Mouse (Mus musculus) Patski (cell line): ENCODE results near the gene Pam. TPM values are rescaled to one million over a fixed set of nuclear protein-coding genes. Genes with fewer than 3 reads are reported as not detected.

Experiments used
- ATAC-seq: fragments of 100-300 bp; one replicate; pipeline ENCODE4 v1.8.0; 2021
- CTCF ChIA-PET: fragments of 350-600 bp; sonication (Branson Sonifier 250); formaldehyde crosslinking; loops from one replicate; lab custom pipeline; 2022; ENCODE audit warnings: inconsistent platforms; lab: Charles Lee
- POLR2A ChIA-PET: fragments of 350-600 bp; sonication (Branson Sonifier 250); formaldehyde crosslinking; loops from one replicate; lab custom pipeline; 2022; ENCODE audit warnings: antibody characterized with exemption, inconsistent platforms; lab: Charles Lee
- DNase-seq: peaks from one replicate; pipeline ENCODE4 v3.0.0-alpha.2; 2011; ENCODE audit warnings: low read depth, low spot score
- H3K27me3 ChIP-seq: fragments of 371-371 bp; one replicate; pipeline ENCODE4 v1.5.1; 2021
- CTCF ChIP-seq: fragments of 100-300 bp; IDR thresholded peaks from one replicate; pipeline ENCODE4 v1.5.1; 2021
- in situ Hi-C: fragments of 300-500 bp; cut with MboI; formaldehyde crosslinking; loops from 3 replicates; pipeline ENCODE4 v1.11.1; 2018; ENCODE audit warnings: low pct_unique_long_range_greater_than_20kb, mixed read lengths
- polyA plus RNA-seq: library from polyadenylated mRNA; unstranded; gene quantifications from one replicate; pipeline ENCODE4 v1.2.3, GENCODE M21; 2021

The Pam gene
- polyA plus RNA-seq, 1 experiment from 2014 or later = 74.0 TPM

DNA sequence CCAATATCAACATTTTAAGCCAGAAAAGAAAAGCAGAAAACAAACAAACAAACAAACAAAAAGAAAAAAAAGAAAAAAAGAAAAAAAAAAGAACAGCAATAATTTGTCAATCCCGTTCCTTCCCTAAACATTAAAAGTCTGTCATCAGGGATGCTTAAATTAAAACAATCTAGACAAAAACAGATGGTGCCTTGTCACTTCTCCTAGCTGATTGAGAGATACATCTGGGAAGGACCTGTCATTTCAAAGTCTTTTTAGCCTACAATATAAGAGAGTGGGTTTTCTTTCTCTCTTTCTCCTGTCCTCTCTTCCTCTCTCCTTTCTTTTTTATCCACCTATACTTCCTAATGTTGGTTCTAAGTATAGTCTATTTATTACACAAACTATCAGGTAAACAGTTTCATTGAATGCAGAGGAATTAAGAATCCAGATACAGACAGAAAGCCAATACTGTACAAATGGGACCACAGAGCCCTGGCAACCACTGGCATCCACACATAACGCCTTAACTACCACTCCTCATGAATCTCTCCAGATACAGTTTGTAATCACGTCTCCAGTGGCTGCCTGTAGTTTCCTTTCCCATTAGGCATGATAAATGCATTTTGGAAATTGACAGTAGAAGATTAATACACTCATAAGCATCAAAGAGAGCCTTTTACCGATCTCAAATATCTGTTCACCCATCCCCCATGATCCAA is 151.4 kb downstream of the Pam start:
- DNase-seq = no peak
- in situ Hi-C loops = no loop called here
- TF ChIP-seq CTCF = no peak
- ChIA-PET POLR2A (no interaction called here), CTCF (no interaction called here)
- ATAC-seq = no peak
- no peaks in the 10 kb centered on the region for H3K27me3 ChIP-seq

DNA sequence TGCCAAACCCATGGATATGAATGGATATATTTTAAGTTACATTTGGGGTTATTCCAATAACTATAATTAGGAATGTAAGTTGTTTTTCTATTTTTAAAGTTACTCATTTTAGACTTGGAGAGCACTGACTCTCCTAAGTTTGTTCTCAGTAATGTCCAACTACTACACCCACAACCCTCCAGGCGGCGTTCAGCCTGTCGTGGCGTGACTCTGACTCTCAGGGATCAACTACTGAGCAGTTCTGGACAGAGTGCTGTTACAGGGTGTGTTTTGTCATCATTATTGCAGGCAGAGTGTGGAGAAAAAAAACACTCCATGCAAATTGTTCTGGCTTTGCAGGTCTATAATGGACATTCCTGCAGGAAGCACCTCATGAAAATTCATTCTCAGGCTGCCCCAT is 152.0 kb downstream of the Pam start:
- ATAC-seq (no peak), DNase-seq (no peak)
- in situ Hi-C loops = no loop called here
- H3K27me3 ChIP-seq = no peaks in the 10 kb centered on the region
- ChIA-PET POLR2A (no interaction called here), CTCF (no interaction called here)
- TF ChIP-seq CTCF = no peak

DNA sequence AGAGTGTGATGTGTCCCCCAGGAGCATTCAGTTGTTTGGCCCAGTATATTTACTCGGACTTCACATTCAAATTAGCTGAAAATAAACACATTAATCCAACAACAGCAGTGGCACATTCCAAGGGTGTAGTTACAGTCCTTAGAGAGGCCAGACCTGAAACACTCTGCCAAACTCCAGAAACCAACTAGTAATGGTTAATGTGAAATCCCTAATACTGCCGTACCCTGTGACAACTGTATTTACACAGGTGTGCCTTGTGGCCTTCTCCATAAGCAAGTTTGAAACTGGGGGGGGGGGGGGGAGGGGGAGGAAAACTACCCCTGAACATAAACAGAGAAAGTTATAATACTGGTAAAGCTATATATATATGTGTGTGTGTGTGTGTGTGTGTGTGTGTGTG is 152.5 kb downstream of the Pam start:
- ChIA-PET POLR2A (no interaction called here), CTCF (no interaction called here)
- no peak for TF ChIP-seq CTCF
- DNase-seq = no peak
- no peaks in the 10 kb centered on the region for H3K27me3 ChIP-seq
- in situ Hi-C loops = no loop called here
- no peak for ATAC-seq

DNA sequence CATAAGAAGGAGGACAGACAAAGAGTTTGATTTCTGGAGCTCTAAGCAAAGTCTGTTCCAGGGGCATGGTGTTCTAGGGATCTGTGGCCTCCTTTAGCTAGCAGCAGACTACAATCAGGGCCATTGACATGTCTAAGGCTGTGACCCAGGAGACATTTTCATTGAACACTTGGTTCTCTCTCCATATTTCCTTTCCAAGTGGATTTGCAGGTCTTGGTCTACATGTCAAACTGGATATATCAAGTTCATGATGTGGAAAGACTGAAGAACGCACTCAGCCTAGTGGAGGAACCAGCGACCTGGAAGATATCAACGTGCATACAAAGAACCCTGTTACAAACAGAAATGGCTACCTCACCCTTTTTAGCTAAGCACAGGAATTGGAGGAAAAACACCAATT is 156.9 kb downstream of the Pam start:
- POLR2A ChIA-PET = no interaction called here
- no peaks in the 10 kb centered on the region for H3K27me3 ChIP-seq
- no peak for ATAC-seq
- TF ChIP-seq CTCF = no peak
- in situ Hi-C loops = no loop called here
- CTCF ChIA-PET = interaction anchor here (1.2 kb wide), 1 partner anchor 8 kb away, joined by 3 read pairs; no protein-coding TSS in a partner anchor
- no peak for DNase-seq

DNA sequence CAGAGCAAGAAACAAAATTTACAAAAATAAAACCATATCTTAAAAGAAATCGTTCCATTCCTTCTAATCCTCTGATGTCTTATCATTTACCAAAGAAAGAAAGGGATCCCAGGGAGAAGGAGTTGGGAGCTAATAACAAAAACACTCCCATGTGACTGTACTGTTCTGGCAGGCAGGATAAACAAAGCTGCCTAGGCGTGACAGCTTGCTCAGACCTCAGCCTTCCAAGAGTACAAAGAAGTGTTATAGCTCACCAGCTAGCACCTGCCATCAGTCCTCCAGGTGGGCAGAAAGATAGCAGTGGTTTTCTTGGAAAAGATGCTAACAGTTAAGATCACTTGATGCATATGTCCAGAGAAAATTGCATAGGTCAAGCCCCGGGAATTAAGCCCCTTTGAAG is 157.4 kb downstream of the Pam start:
- CTCF ChIA-PET = interaction anchor here (1.2 kb wide), 1 partner anchor 9 kb away, joined by 3 read pairs; no protein-coding TSS in a partner anchor
- no peak for ATAC-seq
- POLR2A ChIA-PET = no interaction called here

DNA sequence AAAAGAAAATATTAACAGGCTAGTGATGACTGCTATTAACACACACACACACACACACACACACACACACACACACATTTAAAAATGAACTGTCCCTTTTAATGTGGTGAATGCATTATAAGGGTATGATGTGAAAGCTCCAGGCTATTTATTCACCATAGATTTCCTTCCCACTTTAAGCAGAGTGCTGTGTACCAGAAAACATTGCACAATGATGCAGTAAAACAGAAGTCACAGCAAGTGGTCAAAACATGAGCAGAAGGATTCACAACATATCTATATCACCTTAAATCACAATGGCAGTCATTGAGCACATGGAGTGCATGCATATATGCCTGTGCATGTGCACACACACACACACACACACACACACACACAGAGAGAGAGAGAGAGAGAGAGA is 160.5 kb downstream of the Pam start:
- in situ Hi-C loops = no loop called here
- no peaks in the 10 kb centered on the region for H3K27me3 ChIP-seq
- ATAC-seq (no peak), DNase-seq (no peak)
- ChIA-PET CTCF (no interaction called here), POLR2A (no interaction called here)
- no peak for TF ChIP-seq CTCF

More for the DNA sequence above, 157.4 kb downstream of the Pam start:
- no peaks in the 10 kb centered on the region for H3K27me3 ChIP-seq
- in situ Hi-C loops = no loop called here
- no peak for TF ChIP-seq CTCF
- DNase-seq = no peak

DNA sequence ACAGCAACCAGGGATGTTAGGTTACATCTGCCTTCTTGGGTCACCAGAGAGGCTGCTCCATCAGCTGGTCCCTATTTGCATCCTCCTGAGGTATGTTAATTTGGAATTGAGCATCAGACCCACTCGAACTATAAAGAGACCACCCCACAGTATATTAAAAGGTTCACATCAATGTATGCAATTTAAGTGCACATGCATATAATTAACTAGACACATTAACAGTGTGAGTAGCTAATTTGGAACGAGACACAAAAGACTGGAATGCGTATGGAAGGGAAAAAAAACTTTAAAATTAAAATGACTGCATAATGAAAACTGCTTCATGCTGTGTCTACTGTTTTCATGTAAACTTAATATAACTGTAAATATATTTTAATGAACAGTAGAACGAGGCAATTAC is 164.2 kb downstream of the Pam start:
- no peak for DNase-seq
- POLR2A ChIA-PET = no interaction called here
- no peaks in the 10 kb centered on the region for H3K27me3 ChIP-seq
- CTCF ChIA-PET = no interaction called here
- no peak for ATAC-seq
- no peak for TF ChIP-seq CTCF
- in situ Hi-C loops = no loop called here

DNA sequence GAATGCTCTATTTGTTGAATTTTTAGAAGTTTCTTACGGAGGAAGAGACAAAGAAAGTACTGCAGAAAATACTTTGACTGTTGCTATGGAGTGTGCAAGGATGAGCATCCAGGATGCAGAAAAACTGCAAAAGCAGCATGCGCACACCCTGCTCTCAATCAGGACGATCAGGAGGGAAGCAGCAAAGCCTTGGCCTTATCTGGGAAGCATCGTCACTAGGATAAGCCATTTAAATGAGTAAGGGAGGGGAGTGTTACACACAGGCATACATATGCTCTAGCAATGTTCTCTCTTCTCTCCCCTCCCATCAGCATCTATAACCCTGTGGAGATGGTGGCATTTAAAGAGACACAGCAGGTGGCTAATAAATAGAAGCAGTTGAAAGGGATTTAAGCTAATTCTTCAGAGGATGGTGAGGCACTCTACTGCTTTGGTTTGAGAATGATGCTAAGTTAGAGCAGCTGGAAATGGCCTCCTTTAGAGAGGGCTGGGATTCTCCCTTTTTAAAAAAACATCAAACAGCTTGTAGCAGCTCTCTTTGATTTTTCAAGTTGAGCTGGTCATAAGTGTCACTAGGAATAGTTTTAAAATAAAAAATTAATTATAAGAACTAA is 165.9 kb downstream of the Pam start:
- ATAC-seq (no peak), DNase-seq (no peak)
- in situ Hi-C loops = no loop called here
- ChIA-PET CTCF (no interaction called here), POLR2A (no interaction called here)
- no peaks in the 10 kb centered on the region for H3K27me3 ChIP-seq
- TF ChIP-seq CTCF = no peak

DNA sequence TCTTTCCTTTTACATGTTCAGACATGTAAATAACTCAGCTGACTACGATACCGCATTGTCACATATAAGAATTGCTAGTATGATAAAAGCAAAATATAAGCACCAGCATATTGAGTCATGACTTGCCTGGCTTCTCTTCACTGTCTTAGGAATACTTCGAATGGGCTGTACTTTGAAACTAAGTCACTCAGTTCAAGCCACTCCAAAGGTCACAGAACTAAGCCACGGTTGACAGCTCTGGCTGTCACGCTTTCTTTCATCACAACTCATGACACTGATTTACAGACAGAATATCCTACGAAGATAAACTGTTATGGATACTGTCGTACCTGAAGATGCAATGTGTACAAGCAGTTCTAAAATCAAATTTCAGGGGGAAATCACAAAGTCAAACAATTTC is 168.7 kb downstream of the Pam start:
- in situ Hi-C loops = no loop called here
- ATAC-seq (no peak), DNase-seq (no peak)
- POLR2A ChIA-PET = no interaction called here
- TF ChIP-seq CTCF = no peak
- no peaks in the 10 kb centered on the region for H3K27me3 ChIP-seq
- CTCF ChIA-PET = interaction anchor here (2.2 kb wide), 1 partner anchor 9 kb away, joined by 6 read pairs; no protein-coding TSS in a partner anchor

DNA sequence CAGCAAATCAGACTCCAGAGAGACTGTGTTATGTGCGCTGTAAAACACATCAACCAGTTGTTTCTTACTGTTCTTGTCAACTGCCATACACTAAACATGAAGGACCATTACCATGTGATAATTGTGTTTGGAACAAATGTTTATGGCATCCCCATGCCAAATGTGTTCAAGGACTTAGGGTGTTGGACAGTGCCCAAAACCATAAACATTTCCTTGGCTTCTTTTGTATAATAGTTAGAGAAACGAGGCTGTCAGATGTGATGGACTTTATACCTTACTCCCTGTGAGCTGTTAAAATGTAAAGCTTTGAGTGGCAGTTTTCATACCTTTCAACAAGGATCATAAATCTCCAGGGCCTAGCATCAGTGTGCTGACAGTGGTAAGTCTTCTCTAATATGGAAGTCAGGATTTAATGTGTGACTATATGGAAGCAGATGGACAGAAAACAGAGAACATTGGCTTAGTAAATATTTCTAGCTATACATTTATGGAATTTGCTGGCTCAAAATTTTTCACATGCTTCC is 169.4 kb downstream of the Pam start:
- ChIA-PET CTCF (interaction anchor here (2.2 kb wide), 1 partner anchor 8 kb away, joined by 6 read pairs; no protein-coding TSS in a partner anchor), POLR2A (no interaction called here)
- TF ChIP-seq CTCF = no peak
- no peaks in the 10 kb centered on the region for H3K27me3 ChIP-seq
- ATAC-seq = no peak
- no peak for DNase-seq
- in situ Hi-C loops = no loop called here

DNA sequence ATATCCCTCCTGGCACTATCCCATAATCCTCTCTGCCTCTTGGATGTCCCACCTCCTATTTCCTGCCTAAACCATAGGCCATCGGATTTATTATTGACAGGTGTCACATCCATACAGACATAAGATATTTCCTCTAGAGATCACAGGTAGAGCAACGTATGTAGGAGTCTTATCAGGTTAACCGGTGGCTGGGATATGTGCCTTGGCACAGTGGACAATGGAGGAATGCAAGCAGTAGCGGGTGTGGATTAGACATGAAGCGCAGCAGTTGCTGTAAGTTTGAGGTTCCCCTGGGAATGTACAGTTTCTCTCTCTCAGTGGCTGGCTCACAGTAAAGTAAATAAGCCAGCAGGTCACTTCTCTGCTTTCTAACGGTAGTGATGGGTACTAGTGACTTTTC is 173.1 kb downstream of the Pam start:
- H3K27me3 ChIP-seq = no peaks in the 10 kb centered on the region
- ChIA-PET CTCF (no interaction called here), POLR2A (no interaction called here)
- DNase-seq (no peak), ATAC-seq (no peak)
- TF ChIP-seq CTCF = no peak
- in situ Hi-C loops = no loop called here
